Mouse (Mus musculus): ENCODE data around the gene Syngap1. TPM values are rescaled to one million over a fixed set of nuclear protein-coding genes. Genes with fewer than 3 reads are reported as not detected.
A peak's percentile ranks its signal among the peaks of the same experiment; 100 is the strongest.
"Not testable (repeated sequence)": the region's sequence is repeated elsewhere in the genome, so short reads cannot be mapped to it uniquely, and the experiment has no call there.

Gene Syngap1
- polyA plus RNA-seq, 1 experiment = 5.2 TPM

DNA sequence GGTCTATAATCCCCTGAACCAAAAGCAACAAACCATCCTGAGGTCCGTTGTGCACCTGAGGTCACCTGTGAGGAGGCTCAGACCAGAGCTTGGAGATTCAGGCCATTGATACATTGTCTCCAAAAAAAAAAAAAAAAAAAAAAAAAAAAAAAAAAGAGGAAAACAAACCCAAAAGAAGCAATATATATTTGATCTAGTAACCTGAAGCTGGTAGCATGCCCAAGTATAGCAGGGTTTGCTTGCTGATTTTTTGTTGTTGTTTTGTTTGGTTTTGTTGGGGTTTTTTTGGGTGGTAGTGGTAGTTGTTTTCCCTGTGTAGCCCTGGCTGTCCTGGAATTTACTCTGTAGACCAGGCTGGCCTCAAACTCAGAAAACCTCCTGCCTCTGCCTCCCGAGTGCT is 22.7 kb upstream of the Syngap1 start:
- Histone ChIP-seq H3K4me3 (peak overlapping the region; percentile 52), H3ac (ENCODE audit: control insufficient read depth, insufficient read length) (no peak overlapping the region), H3K4me2 (ENCODE audit: low read depth) (peak overlapping the region; percentile 77), H3K36me3 (ENCODE audit: control insufficient read depth, insufficient read depth) (no peaks in the 10 kb centered on the region), H3K27me3 (ENCODE audit: control insufficient read depth, insufficient read depth, insufficient read length) (no peaks in the 10 kb centered on the region), H3K79me2 (ENCODE audit: control insufficient read depth, insufficient read depth) (peaks cover 30% of the 10 kb centered on the region)
- no peak for TF ChIP-seq MAX (IDR thresholded peaks at IDR 0.05; ENCODE audit: low read depth)
- no peak for TF ChIP-seq POLR2A (IDR thresholded peaks at IDR 0.05; ENCODE audit: insufficient read length, low read depth)
- no peak for TF ChIP-seq E2F4 (IDR thresholded peaks at IDR 0.05; ENCODE audit: insufficient read depth)
- TF ChIP-seq TCF12 (IDR thresholded peaks at IDR 0.05; ENCODE audit: insufficient read depth, poor library complexity, severe bottlenecking) = no peak
- no peak for TF ChIP-seq CEBPB (IDR thresholded peaks at IDR 0.05; ENCODE audit: insufficient read depth, poor library complexity, severe bottlenecking)
- TF ChIP-seq USF1 (IDR thresholded peaks at IDR 0.05; ENCODE audit: low read depth) = no peak
- no peak for TF ChIP-seq SRF (IDR thresholded peaks at IDR 0.05; ENCODE audit: control insufficient read depth, insufficient read length, low read depth)
- TF ChIP-seq REST (IDR thresholded peaks at IDR 0.05; ENCODE audit: insufficient read depth, insufficient read length) = no peak
- TF ChIP-seq POLR2AphosphoS2 (IDR thresholded peaks at IDR 0.05; ENCODE audit: insufficient read length, low read depth) = no peak
- TF ChIP-seq MYOG (IDR thresholded peaks at IDR 0.05; ENCODE audit: control insufficient read depth in 1 of 3, insufficient read depth in 1 of 3, insufficient read length in 2 of 3, low read depth in 2 of 3) = no peak
- TF ChIP-seq TCF3 (IDR thresholded peaks at IDR 0.05; ENCODE audit: insufficient read length, low read depth) = no peak
- no peak for TF ChIP-seq MYOD1 (IDR thresholded peaks at IDR 0.05; ENCODE audit: control insufficient read depth in 1 of 3, insufficient read length in 2 of 3, low read depth in 2 of 3)

DNA sequence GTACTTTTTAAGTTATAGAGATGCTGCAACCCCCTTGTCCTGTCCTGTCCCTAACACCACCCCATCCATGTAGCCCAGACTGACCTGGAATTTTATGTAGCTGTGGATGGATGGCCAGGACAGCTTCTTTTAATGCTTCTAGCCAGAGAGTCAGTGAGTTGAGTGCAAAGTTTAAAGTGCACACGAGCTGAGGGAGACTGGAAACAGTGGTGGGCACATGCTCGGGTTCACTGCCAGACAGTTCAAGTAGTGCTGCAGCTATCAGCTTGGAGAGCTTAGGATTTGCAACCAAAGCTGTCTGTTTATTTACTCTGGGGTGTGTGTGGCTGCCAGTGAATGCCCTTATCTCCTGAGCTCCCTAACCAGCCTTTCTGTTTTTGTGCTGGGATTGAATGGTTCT is 21.5 kb upstream of the Syngap1 start:
- not testable (repeated sequence) for H3ac ChIP-seq (ENCODE audit: control insufficient read depth, insufficient read length); H3K4me3 ChIP-seq; H3K36me3 ChIP-seq (ENCODE audit: control insufficient read depth, insufficient read depth); H3K4me2 ChIP-seq (ENCODE audit: low read depth); H3K27me3 ChIP-seq (ENCODE audit: control insufficient read depth, insufficient read depth, insufficient read length)
- peaks cover 30% of the 10 kb centered on the region for H3K79me2 ChIP-seq (ENCODE audit: control insufficient read depth, insufficient read depth)

DNA sequence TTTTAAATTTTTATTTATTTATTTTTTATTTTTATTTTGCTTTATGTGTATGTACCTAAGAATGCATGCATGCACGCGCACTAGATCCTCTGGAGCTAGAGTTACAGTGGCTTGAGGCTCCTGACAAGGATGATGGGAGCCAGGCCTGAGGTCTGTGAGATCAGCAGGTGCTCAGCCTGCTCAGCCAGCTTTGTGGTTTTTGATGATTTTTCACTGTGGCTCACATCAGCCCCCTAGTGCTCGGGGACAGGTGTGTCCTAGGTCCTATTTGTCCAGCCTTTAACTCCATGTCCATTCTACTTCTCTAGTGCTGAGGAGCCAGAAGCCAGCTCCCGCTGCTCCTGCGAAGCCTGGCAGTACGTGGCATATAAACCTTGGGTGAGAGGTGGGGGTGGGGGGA is 18.7 kb upstream of the Syngap1 start:
- not testable (repeated sequence) for H3K36me3 ChIP-seq (ENCODE audit: control insufficient read depth, insufficient read depth); H3K4me2 ChIP-seq (ENCODE audit: low read depth); H3ac ChIP-seq (ENCODE audit: control insufficient read depth, insufficient read length); H3K4me3 ChIP-seq; H3K27me3 ChIP-seq (ENCODE audit: control insufficient read depth, insufficient read depth, insufficient read length)
- H3K79me2 ChIP-seq (ENCODE audit: control insufficient read depth, insufficient read depth) = peaks cover 29% of the 10 kb centered on the region

DNA sequence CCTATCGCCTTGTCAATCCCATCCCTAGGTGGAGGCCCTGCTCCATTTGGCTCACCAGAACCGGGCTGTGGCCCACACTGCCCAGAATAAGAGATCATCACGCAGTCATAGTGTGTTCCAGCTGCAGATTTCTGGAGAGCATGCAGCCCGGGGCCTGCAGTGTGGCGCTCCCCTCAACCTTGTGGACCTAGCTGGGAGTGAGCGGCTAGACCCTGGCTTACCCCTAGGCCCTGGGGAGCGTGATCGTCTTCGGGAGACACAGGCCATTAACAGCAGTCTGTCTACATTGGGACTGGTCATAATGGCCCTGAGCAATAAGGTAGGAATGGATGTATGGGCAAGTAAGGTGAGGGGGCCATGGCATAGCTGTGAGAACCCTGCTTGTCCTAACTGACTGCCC is 15.6 kb upstream of the Syngap1 start:
- H3ac ChIP-seq (ENCODE audit: control insufficient read depth, insufficient read length); H3K27me3 ChIP-seq (ENCODE audit: control insufficient read depth, insufficient read depth, insufficient read length); H3K4me2 ChIP-seq (ENCODE audit: low read depth); H3K4me3 ChIP-seq; H3K79me2 ChIP-seq (ENCODE audit: control insufficient read depth, insufficient read depth): not testable (repeated sequence)
- H3K36me3 ChIP-seq (ENCODE audit: control insufficient read depth, insufficient read depth) = peaks cover 12% of the 10 kb centered on the region

DNA sequence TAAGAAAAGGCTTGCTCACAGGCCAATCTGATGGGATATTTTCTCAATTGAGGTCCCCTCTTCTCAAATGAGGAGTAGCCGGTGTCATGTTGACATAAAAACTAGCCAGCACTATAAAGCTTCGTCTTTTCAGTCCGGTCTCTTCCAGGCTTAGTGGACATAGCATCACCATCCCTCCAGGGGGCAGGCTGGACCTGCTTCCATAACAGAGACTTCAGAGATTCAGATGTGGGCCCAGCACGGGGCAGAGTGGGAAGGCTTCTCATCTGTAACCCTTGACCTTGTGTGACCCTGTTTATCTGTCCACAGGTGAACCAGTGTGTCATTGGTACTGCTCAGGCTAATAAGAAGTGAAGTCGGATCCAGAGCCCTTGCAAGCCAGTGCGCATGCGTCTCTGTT is 9.3 kb upstream of the Syngap1 start:
- not testable (repeated sequence) for H3K27me3 ChIP-seq (ENCODE audit: control insufficient read depth, insufficient read depth, insufficient read length); H3K4me2 ChIP-seq (ENCODE audit: low read depth); H3ac ChIP-seq (ENCODE audit: control insufficient read depth, insufficient read length); H3K79me2 ChIP-seq (ENCODE audit: control insufficient read depth, insufficient read depth); H3K4me3 ChIP-seq
- H3K36me3 ChIP-seq (ENCODE audit: control insufficient read depth, insufficient read depth) = peaks cover 12% of the 10 kb centered on the region

DNA sequence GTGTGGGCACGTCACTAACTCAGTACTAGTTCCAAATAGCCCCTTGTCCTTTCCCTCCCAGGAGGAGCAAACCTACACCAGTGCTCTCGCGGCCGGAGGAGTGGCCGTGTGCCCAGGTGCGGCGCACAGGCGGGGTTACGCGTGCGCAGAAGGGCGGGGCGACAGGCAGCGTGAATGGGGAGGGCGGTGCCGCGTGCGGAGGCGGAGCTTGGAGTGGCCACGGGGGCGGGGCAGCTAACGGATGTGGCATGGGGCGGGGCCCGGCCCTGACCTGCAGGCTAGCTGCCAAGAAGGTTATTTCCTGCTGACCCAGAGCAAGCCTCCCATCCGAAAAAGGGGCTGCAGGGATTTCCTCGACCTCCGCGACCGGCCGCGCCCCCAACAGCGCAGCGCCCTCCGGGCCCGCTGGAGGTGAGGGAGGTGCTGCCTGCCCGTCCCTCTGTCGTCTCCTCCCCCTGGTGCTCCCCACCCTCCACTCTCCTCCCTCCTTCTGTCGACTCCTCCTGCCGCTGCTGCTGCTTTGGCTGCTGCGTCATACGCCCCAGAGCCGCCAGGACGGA is 8.1 kb upstream of the Syngap1 start, which contains the start of gene Phf1:
Gene Phf1, plus strand, starts transcription at position 214 of the 560 bp plus-strand sequence.
- Histone ChIP-seq H3K4me2 (ENCODE audit: low read depth) (peak within 1 kb of the TSS; percentile 83), H3K36me3 (ENCODE audit: control insufficient read depth, insufficient read depth) (peaks cover 8% of the 10 kb centered on the region), H3K79me2 (ENCODE audit: control insufficient read depth, insufficient read depth) (peaks cover 6% of the 10 kb centered on the region), H3K27me3 (ENCODE audit: control insufficient read depth, insufficient read depth, insufficient read length) (no peaks in the 10 kb centered on the region), H3K4me3 (peak within 1 kb of the TSS; percentile 39), H3ac (ENCODE audit: control insufficient read depth, insufficient read length) (peak within 1 kb of the TSS; percentile 33)
- TF ChIP-seq MYOD1 (IDR thresholded peaks at IDR 0.05; ENCODE audit: control insufficient read depth in 1 of 3, insufficient read length in 2 of 3, low read depth in 2 of 3) (peak in 1 of 3 experiments; percentile 52), POLR2AphosphoS2 (IDR thresholded peaks at IDR 0.05; ENCODE audit: insufficient read length, low read depth) (peak; percentile 90), POLR2A (IDR thresholded peaks at IDR 0.05; ENCODE audit: insufficient read length, low read depth) (peak; percentile 71), SRF (IDR thresholded peaks at IDR 0.05; ENCODE audit: control insufficient read depth, insufficient read length, low read depth) (peak; percentile 30), CEBPB (IDR thresholded peaks at IDR 0.05; ENCODE audit: insufficient read depth, poor library complexity, severe bottlenecking) (no peak)

Measured in myocyte (in vitro differentiated cells).